Mouse (Mus musculus) kidney, adult 2 months (tissue): ENCODE data around the gene Ddah1. TPM values are rescaled to one million over a fixed set of nuclear protein-coding genes. Genes with fewer than 3 reads are reported as not detected.

Experiments
- DNase-seq: peaks from one replicate; pipeline ENCODE4 v3.0.0; 2021
- H3K27ac ChIP-seq: fragments of 200-500 bp; 2 replicates; pipeline ENCODE4 v1.5.1; 2012; ENCODE audit warnings: low read depth, low read length, control low read depth, inconsistent platforms; ENCODE audit not compliant: insufficient read depth
- H3K27me3 ChIP-seq: fragments of 200-500 bp; replicated peaks from 2 replicates; pipeline ENCODE4 v1.6.1; 2012; ENCODE audit warnings: mild to moderate bottlenecking, moderate library complexity, low read length, inconsistent platforms; ENCODE audit not compliant: control insufficient read depth, insufficient read depth
- H3K36me3 ChIP-seq: fragments of 200-500 bp; 2 replicates; pipeline ENCODE4 v1.6.1; 2012; ENCODE audit warnings: mild to moderate bottlenecking, moderate library complexity, low read length, inconsistent platforms; ENCODE audit not compliant: control insufficient read depth, insufficient read depth
- H3K4me1 ChIP-seq: fragments of 200-500 bp; 2 replicates; pipeline ENCODE4 v1.6.1; 2011; ENCODE audit warnings: low read length; ENCODE audit not compliant: control insufficient read depth, insufficient read depth
- H3K4me3 ChIP-seq: fragments of 200-500 bp; 2 replicates; pipeline ENCODE4 v1.5.1; 2011; ENCODE audit warnings: mild to moderate bottlenecking, low read depth, low read length, control low read depth; ENCODE audit not compliant: insufficient read depth
- CTCF ChIP-seq: fragments of 200-500 bp; conservative IDR thresholded peaks from 2 replicates; pipeline ENCODE4 v1.5.1; 2011; ENCODE audit warnings: low read depth, mild to moderate bottlenecking, control low read depth, low read length, moderate library complexity, mixed read lengths; ENCODE audit not compliant: insufficient read depth, insufficient read length
- POLR2A ChIP-seq: fragments of 200-500 bp; IDR thresholded peaks from one replicate; pipeline ENCODE4 v1.6.1; 2011; ENCODE audit warnings: low read depth, low read length, control low read depth
- WGBS: fragments of 180-500 bp; shearing (Covaris S2); methylation state at CpG from one replicate; pipeline ENCODE4 v1.1.7; 2018; 5-methylcytosine and 5-hydroxymethylcytosine counted together
- polyA plus RNA-seq: library from polyadenylated mRNA; depleted of rRNA; stranded (reverse); fragments of >200 nt; gene quantifications from 2 replicates; pipeline ENCODE4 v1.2.3, GENCODE M21; 2012

The Ddah1 gene
- polyA plus RNA-seq, 1 experiment: 159 TPM

DNA sequence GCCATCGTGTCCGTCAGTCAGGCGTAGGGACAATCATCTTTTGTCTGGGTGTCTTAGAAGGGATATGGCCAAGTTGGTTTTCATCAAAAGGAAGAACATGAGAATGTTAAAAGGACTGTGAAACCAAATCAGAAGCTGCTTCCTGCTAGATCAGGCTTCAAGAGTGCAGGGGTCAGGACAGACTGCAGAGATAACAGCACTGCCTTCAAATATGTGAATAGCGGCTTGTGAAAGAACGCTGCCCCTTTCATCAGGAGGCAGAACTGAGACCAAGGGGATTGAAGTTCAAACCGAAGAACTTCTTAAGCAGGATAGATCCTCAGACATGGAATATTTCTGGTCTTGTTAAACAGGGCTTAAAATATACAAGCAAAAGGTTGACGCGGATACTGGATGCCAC is 2.0 kb upstream of the Ddah1 start:
- Histone ChIP-seq H3K27ac (no peak overlapping the region), H3K27me3 (no peaks in the 10 kb centered on the region), H3K4me1 (peaks cover 6% of the 10 kb centered on the region; the same call in 1 of the 2 replicates), H3K4me3 (no peak overlapping the region), H3K36me3 (no peaks in the 10 kb centered on the region)
- no peak for DNase-seq
- 91% methylated on average over 8 of the region's 8 CpGs for WGBS
- TF ChIP-seq POLR2A (no peak), CTCF (no peak)

- Histone ChIP-seq H3K36me3 (no peaks in the 10 kb centered on the region), H3K4me3 (no peak overlapping the region), H3K27me3 (no peaks in the 10 kb centered on the region), H3K4me1 (peaks cover 12% of the 10 kb centered on the region), H3K27ac (no peak overlapping the region)
- 52% methylated on average over 8 of the region's 8 CpGs for WGBS
- peak; percentile 62 for DNase-seq
- no peak for TF ChIP-seq POLR2A
- no peak for TF ChIP-seq CTCF
Observed at GRCm38 (mm10) chr3:145757177-145757576, 1.3 kb upstream of the Ddah1 start.

- no peak overlapping the region for H3K4me3 ChIP-seq
- H3K27ac ChIP-seq: no peak overlapping the region
- H3K4me1 ChIP-seq: peaks cover 12% of the 10 kb centered on the region
- H3K27me3 ChIP-seq: no peaks in the 10 kb centered on the region
- H3K36me3 ChIP-seq: no peaks in the 10 kb centered on the region
- WGBS: 68% methylated on average over 4 of the region's 4 CpGs
- no peak for TF ChIP-seq POLR2A
- no peak for TF ChIP-seq CTCF
- no peak for DNase-seq
Observed at GRCm38 (mm10) chr3:145757844-145758243, 631 bp upstream of the Ddah1 start.

DNA sequence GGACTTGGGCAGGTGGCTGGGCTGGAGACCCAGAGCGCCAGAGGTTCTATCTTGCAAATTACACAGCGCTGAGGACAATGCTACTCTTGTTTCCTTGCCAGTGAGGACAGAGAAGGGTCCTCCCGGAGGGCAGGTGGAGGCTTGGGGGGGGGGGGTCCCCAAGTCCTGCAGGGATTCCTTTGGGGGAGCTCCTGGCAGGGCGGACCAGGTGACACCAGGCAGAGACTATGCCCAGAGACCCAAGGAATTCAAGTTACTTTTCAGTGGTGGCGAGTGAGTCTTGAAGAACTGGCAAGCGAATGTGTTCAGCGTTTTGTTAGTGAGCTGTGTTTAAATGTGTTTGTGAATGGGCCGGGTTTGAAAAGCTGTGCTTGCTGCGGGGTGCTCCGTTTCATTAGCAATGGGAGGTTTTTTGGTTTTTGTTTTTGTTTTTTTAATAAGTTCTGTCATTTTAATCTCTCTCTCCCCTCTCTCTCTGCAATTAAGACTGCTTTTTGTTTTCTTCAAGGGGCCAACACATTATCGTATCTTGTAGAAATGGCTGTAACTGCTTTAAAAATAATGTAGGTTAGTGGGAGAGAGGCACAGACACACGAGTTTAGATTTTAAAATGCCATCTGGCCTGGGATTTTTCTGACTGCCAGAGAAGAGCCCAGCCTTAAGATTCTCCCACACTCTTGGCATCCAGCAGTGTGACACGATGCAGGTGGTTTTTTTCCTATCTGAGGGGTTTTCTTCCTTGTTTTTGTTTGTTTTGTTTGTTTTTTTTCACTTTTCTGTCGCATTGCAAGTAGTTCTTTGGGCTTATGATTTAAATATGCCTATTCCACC is 1.1 kb downstream of the Ddah1 start:
- H3K27me3 ChIP-seq: no peaks in the 10 kb centered on the region
- no peaks in the 10 kb centered on the region for H3K36me3 ChIP-seq
- peak overlapping the region; percentile 90 for H3K4me3 ChIP-seq
- 30% methylated on average over 14 of the region's 14 CpGs for WGBS
- DNase-seq: peak; percentile 40
- H3K4me1 ChIP-seq: peaks cover 26% of the 10 kb centered on the region
- TF ChIP-seq CTCF (no peak), POLR2A (no peak)
- peak overlapping the region; percentile 85 for H3K27ac ChIP-seq

- Histone ChIP-seq H3K4me1 (peaks cover 29% of the 10 kb centered on the region), H3K27ac (peak overlapping the region; percentile 87), H3K36me3 (no peaks in the 10 kb centered on the region), H3K4me3 (no peak overlapping the region), H3K27me3 (no peaks in the 10 kb centered on the region)
- peak; percentile 89 for DNase-seq
- TF ChIP-seq CTCF: no peak
- no peak for TF ChIP-seq POLR2A
- WGBS: 66% methylated on average over 3 of the region's 3 CpGs
Observed at GRCm38 (mm10) chr3:145760547-145760946, 2.1 kb downstream of the Ddah1 start.

DNA sequence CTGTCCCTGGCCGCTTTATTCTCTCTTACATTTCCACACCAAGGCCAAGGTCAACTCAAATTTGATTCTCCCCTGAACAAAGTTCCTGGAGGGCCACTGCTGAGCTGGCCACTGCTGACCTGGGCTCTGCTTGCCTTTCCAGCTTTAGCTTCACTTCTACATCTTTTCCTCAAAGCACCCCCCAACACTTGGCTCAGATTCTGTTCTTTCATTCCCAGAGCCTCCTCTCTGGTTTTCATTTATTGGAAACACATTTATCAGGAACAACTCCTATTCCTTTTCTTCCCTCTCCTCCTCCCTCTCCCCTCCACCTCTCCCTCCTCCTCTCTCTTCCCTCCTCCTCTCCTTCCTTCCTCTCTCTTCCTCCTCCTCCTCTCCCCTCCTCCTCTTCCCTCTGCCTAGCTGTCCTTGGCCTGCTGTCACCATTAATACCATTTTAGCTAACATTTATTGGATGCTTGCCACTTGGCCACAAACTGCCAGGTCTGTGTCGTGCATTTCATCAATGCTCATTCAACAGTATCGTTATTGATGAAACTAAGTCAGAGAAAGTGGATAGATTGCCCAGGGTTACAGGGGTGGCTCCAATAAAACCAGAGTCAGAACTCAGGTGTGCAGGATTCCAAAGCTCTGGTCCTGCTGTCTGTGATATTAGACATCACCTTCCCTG is 3.2 kb downstream of the Ddah1 start:
- TF ChIP-seq CTCF (no peak), POLR2A (no peak)
- H3K4me3 ChIP-seq: no peak overlapping the region
- peaks cover 35% of the 10 kb centered on the region for H3K4me1 ChIP-seq
- H3K27me3 ChIP-seq: no peaks in the 10 kb centered on the region
- no peaks in the 10 kb centered on the region for H3K36me3 ChIP-seq
- 43% methylated on average over 3 of the region's 3 CpGs for WGBS
- peak overlapping the region; percentile 34 for H3K27ac ChIP-seq
- DNase-seq: peak; percentile 74

DNA sequence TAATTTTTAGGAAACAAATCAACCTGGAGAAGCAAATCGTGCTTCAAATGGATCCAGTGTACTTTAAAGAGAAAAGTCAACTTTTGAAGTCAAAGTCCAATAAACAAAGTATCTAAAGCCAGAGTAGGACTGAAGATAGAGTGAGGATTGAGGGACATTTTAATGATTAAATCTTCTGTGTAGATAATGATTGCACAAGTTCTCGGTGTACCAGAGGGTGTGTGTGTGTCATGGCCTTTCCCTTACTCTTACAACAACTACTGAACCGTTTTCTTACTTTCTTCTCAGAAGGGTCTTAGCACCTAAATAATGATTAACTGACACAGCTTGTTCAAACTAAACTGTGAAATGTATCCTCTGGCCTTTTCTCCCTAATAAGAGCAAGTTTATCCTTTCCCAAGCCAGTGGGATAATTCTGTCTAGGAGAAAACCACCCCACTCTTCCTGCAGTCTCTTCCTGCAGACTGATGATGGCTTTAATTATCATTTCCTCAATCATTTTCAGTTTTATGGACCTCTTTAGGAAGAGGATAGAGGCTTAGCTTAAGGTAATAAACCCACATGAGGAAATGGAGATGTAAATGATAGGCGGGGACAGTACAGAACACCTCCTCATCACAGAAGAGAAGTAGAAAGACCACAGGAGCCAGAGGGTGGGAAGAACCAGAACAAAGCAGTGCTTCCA is 4.6 kb downstream of the Ddah1 start:
- no peak overlapping the region for H3K4me3 ChIP-seq
- TF ChIP-seq CTCF (no peak), POLR2A (no peak)
- peaks cover 34% of the 10 kb centered on the region for H3K4me1 ChIP-seq
- H3K27me3 ChIP-seq: no peaks in the 10 kb centered on the region
- H3K36me3 ChIP-seq: no peaks in the 10 kb centered on the region
- DNase-seq: peak; percentile 90
- 55% methylated on average over 4 of the region's 4 CpGs for WGBS
- H3K27ac ChIP-seq: peak overlapping the region; percentile 95
